Mouse (Mus musculus): ENCODE measurements around the gene Ephb2. TPM values are rescaled to one million over a fixed set of nuclear protein-coding genes. Genes with fewer than 3 reads are reported as not detected.

Ephb2 gene
- total RNA-seq, 2 experiments from 2014 or later, result 15.2 to 21.4 TPM

DNA sequence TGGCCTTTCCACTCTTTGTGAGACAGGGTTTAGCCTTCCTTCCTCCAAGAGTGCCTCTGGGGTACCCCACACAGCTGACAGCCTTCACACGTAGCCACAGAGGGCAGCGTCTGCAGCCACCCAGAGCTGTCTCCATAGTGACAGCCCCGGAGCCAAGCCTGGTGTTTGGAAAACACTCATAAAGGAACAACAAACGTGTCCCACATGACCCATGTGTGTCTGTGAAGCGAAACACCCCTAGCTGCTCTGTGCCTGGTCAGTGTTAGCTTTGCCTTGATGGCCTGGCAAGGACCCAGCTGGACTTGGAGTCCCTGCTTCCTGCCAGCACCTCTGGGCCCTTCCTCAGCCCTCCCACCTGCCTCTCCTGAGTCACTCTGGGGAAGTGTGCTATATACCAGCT, 93.1 kb downstream of the Ephb2 start:
- intact Hi-C loops (cut with DNase I), result loop anchor here (2.0 kb wide), 1 partner anchor 44 kb away; no protein-coding TSS in a partner anchor
- no peak for DNase-seq (ENCODE audit: low spot score in 2 of 2)

DNA sequence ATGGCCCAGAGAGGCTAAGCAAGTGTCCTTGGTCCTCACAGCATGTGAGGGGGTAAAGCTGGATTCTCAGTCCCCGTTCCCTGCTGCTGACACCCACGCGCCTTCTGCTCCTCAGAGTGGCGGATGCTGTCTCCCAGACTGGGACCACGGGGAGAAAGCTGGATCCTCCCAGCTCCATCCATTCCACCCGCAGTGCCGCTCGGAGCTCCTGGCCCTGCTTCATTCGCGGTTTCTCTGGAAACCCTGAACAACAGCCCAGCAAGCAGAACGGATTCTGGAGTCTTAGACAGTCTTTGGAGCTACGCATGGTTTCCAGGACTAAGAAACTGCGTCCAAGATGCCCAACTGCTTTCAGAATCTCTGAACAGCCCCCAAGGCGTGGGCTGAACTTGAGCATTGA, 93.9 kb downstream of the Ephb2 start:
- DNase-seq (ENCODE audit: low spot score in 2 of 2), result peak; percentile 86 to 97
- intact Hi-C loops (cut with DNase I), result loop anchor here (2.0 kb wide), 2 partner anchors 43 to 45 kb away; no protein-coding TSS in a partner anchor

DNA sequence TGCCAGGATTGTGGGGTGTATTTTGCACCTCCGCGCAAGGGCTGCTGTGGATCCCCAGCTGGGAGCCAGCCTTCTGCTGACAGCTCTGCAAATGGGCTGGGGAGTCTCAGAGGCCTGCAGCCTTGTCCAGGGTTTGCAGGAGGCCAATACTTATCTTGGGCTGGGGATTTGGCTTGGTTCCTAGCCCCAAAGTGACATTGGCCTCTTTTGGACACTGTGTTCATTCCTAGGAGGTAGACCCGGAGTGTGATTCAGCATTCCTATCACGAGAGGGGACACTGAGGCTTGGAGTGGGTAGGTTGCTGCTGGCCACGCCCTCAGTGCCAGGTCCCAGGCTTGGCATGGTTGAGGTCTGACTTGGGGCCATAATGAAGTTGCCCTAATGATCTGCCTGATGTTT, 94.8 kb downstream of the Ephb2 start:
- intact Hi-C loops (cut with DNase I), result loop anchor here (2.0 kb wide), 1 partner anchor 46 kb away; no protein-coding TSS in a partner anchor
- no peak for DNase-seq (ENCODE audit: low spot score in 2 of 2)

DNA sequence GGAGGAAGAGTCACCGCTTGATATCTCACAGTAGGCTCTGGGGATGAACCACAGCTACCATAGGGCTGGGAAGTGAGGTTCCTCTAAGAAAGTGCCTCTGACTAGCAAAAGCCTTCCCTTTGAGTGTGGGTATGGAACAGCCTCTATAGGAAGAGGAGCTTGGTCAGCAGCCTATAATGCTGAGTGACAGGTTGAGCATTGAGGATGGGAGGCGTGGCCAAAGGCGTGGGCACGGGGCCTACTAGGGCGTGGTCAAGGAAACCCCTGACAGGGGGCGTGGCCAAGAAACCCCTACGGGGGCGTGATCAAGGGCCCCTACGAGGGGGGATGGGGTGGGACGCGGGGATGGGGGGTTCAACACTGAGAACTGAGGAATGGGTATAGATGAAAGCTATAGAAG, 96.6 kb downstream of the Ephb2 start:
- no peak for DNase-seq (ENCODE audit: low spot score in 2 of 2)
- intact Hi-C loops (cut with DNase I), result no loop called here

DNA sequence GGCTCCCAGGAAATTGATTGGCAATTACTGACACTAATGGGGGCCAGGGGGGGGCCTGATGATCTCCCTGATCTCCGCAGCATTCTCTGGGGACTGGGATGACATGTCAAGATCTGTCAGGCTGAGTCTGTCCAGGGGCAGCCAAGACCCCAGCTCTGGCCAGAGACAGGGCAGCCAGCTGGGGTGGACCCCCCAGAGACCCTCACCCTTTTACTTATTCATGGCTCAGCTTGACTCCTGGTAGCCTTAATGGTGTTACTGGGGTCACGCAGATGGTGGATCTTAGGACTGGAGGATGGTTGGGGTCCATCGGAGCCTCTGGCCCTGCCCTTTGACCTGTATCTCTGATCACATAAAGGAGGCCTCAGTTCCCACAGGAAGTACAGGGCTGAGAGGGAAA, 97.5 kb downstream of the Ephb2 start:
- intact Hi-C loops (cut with DNase I), result no loop called here
- no peak for DNase-seq (ENCODE audit: low spot score in 2 of 2)

DNA sequence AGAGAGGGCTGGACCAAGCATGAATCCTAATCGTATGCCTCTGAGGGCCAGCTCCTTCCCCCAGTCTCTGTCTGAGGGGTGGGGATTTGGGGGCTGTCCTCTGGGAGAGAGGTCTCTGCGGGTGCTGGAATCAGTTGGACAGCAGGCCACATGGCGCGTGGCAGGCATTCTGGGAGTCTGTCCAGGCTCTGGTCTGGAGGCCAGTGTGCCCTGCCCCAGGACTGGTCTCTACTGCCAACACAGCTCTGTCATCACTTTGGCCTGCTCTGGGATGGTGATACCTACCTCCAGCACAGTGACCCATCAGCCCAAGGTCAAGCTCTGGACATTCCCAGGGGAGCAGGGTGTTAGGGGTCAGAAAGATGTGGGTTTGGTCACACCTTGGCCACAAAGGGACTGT, 99.9 kb downstream of the Ephb2 start:
- intact Hi-C loops (cut with DNase I), result no loop called here

DNA sequence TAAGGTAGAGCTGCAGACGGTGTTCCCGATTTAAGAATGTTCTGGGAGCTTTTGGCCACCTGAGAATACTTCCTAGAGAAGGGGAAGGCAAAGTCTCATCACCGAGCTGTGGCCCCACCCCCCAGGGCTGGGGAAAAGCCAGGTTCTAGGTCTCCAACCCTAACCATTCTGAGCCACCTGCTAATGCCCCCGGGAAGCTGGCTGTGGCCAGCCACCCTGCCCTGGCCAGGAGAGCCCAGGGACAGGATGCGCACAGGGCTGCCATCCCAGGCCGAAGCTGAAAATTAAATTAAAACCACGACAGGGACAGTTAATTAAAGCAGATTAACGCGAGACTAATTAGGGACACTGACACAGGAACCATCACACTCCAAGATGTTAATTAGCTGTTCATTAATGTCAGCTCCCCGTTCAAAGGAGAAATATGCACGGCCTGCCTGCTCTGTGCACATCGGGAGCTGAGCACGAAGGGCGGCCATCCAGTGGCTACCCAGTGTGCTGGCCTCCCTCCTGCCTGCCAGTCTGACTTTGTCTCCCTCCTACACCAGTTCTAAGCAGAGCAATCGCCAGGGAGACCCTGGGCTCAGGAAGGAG, 101.5 kb downstream of the Ephb2 start:
- DNase-seq (ENCODE audit: low spot score in 2 of 2), result no peak
- intact Hi-C loops (cut with DNase I), result no loop called here

More for the DNA sequence above, 99.9 kb downstream of the Ephb2 start:
- DNase-seq (ENCODE audit: low spot score in 2 of 2), result no peak

DNA sequence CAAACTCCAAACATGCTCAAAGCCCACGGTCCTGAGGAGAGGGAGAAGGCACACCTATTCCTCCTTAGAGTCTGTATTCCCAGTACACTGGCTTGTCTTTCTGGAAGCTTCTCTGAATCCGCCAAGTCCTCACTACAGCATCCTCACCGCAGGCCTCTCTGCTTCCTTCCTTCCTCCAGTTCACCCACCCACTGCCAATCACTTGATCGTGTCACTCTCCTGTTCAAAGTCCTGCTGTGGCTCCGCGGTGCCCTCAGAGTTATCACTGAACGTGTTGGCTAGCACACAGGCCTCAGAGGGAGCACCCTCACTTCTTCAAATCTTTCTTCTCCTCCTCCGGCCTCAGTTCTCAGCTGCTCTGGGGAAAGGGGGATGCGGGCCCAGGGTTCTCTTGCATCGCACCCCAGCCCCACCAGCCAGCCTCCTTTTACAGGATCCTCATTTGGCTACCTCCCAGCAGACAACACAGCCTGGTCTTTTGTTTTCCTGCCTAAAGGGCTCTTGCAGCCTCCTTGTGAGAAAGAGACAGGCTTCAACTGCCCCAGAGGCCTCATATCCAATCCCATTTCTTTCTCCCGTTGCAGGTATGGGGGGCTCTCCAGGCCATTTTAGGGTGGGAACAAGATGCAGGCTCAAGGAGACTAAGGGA, 102.4 kb downstream of the Ephb2 start:
- DNase-seq (ENCODE audit: low spot score in 2 of 2), result no peak
- intact Hi-C loops (cut with DNase I), result no loop called here

DNA sequence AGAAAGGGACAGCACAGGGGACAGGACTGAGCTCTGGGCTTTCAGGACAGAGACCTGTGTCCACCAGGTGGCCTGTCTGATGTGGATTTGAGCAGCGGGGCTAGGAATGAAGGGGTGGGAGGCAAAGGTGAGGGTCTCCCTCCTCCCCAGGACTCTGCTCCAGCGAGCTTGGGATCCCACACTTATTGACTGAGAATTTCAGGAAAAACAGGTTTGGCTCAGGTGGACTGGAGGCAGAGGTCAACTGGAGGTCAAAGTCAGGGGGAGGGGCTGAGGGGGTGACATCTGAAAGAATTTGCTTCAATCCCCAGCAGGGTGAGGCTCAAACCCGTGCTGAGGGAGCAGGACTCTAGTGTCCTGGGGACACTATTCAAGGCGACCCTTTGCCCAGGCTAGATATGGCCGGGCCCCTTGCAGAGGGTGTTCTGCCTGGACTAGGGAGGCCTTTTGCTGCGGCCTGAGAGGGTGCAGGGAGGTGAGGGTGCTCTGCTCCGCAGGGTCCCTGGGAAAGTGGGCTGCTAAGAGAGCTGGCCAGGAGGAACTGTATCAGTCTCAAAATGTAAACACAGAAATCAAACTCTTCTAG, 103.2 kb downstream of the Ephb2 start:
- no peak for DNase-seq (ENCODE audit: low spot score in 2 of 2)
- intact Hi-C loops (cut with DNase I), result no loop called here

DNA sequence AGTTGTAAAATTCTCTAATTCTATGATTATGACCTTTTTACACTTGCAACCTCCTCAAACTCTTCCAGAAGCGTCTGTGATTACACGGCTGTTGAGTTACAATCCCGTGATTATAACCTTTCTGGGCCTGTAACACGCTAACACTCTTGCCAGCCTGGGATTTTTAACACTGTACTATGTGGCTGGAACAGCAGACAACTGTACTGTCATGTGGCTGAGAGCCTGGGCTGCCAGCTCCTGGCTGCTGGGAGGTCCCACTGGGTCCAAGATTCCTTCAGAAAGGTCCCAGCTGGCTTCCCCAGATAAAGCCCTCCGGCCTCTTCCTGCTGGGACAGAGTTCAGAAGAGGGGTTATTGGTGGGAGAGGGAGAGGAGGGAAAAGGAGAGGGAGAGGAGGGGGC, 104.0 kb downstream of the Ephb2 start:
- no peak for DNase-seq (ENCODE audit: low spot score in 2 of 2)
- intact Hi-C loops (cut with DNase I), result no loop called here

DNA sequence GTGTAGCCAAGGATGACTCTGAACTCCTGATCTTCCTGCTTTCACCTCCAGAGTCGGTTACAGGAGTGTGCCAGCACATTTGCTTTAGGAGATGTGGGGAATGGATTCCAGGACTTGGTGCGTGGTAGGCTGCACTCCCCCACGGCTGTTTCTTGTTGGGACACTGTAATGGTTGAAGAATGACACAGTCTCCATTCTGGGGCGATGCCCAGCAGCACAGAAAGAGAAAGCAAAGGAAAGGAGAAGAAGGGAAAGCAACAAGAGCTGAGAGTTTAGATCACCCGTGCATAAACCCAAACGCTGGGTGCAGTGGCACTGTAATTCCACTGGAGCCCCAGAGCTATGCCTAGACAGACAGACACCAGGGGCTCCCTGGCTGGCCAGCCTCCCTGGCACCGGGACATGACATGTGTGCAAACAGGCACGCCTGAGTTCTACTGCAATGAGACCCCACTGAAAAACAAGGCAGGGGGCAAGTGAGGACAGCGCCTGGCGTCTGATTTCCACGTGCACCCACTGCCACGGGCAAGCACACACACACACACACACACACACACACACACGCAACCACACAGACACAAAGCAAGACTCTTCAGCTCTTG, 104.7 kb downstream of the Ephb2 start:
- DNase-seq (ENCODE audit: low spot score in 2 of 2), result peak in 1 of 2 experiments; percentile 62
- intact Hi-C loops (cut with DNase I), result no loop called here

DNA sequence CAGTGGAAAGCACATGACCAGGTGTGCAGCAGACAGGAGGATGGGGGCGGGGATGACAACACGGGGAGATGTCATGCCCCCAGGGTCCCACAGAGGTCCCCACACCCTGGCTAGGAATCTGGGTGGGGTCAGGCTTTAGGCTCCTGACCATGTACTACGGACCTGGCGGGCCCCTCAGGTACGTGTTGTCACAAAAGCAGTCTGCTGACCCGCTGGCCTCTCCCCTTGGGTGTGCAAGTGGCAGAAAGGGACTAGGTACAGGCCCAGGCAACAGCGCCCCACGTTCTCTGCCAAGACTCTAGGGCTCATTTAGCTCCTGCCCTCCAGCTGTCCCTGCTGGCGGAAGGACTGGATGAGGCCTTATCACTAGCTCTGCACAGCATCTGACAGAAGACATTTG, 105.3 kb downstream of the Ephb2 start:
- no peak for DNase-seq (ENCODE audit: low spot score in 2 of 2)

DNA sequence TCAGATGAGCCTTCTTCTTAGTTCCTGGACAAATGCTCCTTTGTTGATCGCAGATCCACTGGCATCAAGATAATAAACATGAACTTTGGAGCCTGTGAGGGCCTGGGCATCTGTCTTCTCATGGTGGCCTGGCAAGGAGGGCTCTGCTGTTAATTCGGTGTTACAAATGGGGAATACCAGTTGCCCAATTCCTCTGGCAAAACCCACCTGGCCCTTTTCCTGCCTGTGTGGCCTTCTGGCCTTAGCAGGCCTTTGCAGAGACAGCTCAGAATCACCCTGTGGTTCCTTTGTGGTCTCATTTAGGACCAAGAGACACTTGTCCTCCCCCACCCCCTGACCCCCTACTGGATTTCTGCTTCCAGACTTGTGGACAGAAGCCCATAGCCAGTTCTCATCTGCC, 106.2 kb downstream of the Ephb2 start:
- intact Hi-C loops (cut with DNase I), result no loop called here
- DNase-seq (ENCODE audit: low spot score in 2 of 2), result no peak

More for the DNA sequence above, 105.3 kb downstream of the Ephb2 start:
- intact Hi-C loops (cut with DNase I), result no loop called here

DNA sequence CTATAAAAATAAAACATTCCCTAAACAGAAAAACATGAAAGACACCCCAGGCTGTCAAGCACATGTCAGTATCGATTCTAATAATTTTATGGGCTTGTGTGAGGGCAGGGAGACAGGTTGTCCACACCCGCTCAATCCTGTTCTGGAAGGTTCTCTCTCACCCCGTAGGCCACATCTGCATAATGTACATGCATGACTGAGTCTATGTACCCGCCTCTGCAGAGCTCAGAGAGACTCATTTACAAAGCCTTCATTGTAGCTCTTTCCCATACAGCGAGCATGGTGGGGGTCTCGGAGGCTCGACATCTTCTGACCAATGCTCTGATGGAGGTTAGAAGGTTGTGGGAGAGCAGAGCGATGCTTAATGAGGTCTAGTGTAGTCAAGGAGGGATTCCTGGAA, 108.8 kb downstream of the Ephb2 start:
- intact Hi-C loops (cut with DNase I), result no loop called here
- DNase-seq (ENCODE audit: low spot score in 2 of 2), result no peak

DNA sequence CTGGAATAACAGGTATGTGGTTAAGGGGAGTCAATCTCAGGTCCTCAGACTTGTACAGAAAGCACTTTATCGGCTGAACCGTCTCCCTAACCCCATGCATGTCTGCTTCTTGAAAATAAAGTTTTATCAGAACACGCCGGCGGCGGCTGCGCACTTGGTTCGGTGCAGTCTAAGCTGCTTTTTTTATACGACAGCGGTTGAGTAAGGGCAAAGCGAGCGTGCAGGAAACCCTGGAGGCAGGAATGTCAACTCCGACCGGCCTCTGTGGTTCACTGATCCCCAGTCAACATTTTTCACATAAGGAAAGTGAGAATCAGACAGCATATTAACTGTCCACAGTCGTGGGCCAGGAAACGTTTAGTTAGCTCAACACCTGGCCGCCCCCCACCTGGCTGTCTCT, 111.1 kb downstream of the Ephb2 start:
- no peak for DNase-seq (ENCODE audit: low spot score in 2 of 2)
- intact Hi-C loops (cut with DNase I), result no loop called here

DNA sequence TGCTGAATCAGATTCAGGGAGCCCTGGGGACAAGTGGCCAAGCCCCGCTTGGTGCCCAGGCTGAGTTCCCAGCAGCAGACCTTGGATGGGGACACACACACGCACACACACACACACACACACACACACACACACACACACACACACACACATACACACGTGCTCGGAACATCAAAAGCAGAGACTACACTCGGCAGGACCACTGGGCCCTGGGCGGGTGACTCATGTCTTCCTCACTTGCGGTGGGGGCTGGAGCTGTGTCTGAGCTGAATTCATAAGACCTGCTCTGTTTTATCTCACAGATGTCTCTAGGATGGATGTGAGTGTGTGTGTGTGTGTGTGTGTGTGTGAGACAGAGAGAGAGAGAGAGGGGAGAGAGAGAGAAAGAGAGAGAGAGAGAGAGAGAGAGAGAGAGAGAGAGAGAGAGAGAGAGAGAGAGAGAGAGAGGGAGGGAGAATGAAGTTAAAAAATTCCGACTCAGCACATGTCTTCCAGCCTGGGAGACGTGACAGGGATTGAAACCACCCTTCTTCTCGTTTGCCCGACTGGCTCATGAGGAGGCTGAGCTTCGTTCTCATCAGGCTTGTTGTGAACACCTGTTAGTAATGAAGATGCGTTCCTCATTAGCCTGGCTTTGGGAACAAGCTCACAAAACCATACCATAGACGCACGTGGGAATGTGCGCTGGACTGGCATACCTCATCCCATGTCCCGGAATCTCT, 113.3 kb downstream of the Ephb2 start:
- peak in 1 of 2 experiments; percentile 76 for DNase-seq (ENCODE audit: low spot score in 2 of 2)
- intact Hi-C loops (cut with DNase I), result no loop called here

DNA sequence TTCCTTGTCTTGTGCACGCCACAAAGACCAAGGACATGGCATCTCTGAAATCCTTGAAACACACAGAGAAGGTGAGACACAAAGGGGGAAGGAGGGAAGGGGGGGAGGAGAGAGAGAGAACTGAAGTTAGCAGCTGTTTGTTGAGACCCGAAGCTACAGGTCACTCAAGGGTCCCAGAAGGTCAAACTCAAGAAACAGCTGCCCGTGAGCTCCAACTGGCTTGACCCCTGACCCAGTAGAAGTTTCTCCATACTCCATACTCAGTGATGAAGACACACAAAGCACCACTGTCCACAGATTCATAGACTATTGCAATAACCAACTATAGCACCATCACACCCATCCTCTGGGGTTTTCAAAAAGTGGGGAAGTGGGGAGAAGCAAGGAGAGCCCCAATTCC, 113.9 kb downstream of the Ephb2 start:
- no peak for DNase-seq (ENCODE audit: low spot score in 2 of 2)
- intact Hi-C loops (cut with DNase I), result no loop called here

DNA sequence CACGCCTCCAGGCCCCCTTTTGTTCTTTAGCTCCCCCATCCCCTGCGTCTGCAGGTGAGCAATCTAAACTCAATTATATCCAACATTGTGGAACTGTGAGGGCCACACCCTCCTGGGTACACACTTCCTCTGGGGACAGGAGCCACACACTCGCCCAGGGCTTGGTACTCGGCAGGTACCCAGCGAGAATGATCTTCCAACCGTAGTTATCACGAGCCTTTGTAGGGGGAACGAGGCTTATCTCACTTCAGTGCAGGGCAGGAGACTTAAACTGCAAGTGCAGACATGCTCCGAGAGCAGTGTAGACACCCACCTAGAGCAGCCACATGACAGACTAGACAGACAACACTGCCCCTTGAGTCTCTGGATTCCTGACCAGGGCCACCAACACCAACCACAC, 115.8 kb downstream of the Ephb2 start:
- no peak for DNase-seq (ENCODE audit: low spot score in 2 of 2)
- intact Hi-C loops (cut with DNase I), result no loop called here

DNA sequence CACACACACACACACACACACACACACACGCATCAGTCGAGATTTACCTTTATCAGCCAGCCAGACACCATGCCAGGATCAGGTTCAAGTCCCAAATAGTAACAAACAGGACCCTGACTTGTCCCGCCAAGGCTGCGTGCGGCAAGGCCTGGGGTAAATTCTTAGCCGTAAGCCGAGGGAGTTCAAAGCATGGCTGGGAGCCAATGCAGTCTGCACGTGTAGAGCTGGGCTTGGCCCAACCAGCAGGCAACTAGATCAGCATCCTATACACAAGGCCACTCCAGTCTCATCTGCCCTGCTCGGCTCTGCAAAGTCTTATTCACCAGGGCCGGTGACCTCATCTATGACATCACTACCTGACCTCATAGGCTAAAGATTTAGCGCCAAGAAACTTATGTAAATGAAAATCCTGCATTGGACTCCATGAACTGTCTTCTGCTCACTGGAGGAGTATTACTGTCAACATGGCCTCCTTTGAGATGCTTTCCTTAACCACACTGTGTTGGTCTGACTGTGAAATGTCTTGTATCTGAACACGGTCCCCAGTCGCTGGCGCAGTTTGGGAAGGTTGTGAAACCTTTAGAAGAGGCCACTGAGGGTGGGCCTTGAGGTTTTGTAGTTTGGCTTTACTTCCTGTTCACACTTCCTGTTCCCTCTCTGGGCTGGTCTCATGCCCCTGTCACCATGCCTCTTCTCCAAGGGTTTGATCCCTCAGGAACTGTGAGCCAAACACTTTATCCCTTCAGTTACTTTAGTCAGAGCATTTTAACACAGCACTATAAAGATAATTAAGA, 117.4 kb downstream of the Ephb2 start:
- intact Hi-C loops (cut with DNase I), result no loop called here
- DNase-seq (ENCODE audit: low spot score in 2 of 2), result no peak

Data from left cerebral cortex, postnatal 25 days (tissue).